Mouse (Mus musculus): Measurements from ENCODE around the gene 1700028J19Rik.
"Not testable (repeated sequence)": the region's sequence is repeated elsewhere in the genome, so short reads cannot be mapped to it uniquely, and the experiment has no call there.

- TF ChIP-seq CTCF (IDR thresholded peaks at IDR 0.05; ENCODE audit: borderline replicate concordance, extremely low read depth, insufficient read depth, insufficient read length); POLR2A (IDR thresholded peaks at IDR 0.05; ENCODE audit: borderline replicate concordance, extremely low read depth, insufficient read depth, insufficient read length, poor library complexity, severe bottlenecking): not testable (repeated sequence)
These were observed 24.2 kb downstream of the 1700028J19Rik start for GRCm38 (mm10) chr7:44222335-44222734.

Data from brain, embryonic 14.5 days (tissue).